Mouse (Mus musculus) forelimb bud, embryonic 11.5 days (tissue): Measurements from ENCODE around the gene Armc10.
"Not testable (repeated sequence)": the region's sequence is repeated elsewhere in the genome, so short reads cannot be mapped to it uniquely, and the experiment has no call there.

Experiments used
- DNase-seq: peaks from one replicate; pipeline ENCODE4 v3.0.0-alpha.2; 2012; ENCODE audit warnings: low read depth, low spot score

Gene Armc10

DNA sequence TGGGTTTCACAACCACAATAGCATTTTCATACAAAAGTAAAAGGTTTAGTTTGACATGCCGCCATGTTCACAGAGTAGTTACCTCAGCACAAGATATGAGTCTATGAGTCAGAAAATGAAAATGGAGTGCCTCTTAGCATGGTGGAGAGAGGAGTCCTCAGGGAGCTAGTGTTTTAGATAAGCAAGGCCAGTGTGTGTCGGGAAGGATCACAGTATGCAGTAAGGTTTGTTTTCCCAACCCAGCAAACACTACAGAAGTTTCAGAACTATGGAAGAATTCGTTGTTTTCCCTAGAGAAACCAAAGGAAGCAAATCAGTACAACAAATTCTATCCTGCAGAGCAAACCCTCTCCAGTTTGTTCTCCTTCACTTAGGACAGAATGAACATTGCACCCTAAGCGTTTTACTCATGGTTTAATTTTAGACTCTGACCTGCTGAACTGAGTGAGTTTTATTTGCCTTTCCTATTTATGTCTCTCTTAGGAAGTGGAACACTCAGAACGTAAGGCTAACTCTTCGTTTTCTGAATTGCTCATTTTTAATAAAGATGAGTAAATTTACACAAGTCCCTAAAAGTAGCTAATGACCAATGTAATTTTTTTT is 57.4 kb downstream of the Armc10 start:
- DNase-seq = no peak

- no peak for DNase-seq
These were observed 58.1 kb downstream of the Armc10 start for GRCm38 (mm10) chr5:21703708-21704107.

DNA sequence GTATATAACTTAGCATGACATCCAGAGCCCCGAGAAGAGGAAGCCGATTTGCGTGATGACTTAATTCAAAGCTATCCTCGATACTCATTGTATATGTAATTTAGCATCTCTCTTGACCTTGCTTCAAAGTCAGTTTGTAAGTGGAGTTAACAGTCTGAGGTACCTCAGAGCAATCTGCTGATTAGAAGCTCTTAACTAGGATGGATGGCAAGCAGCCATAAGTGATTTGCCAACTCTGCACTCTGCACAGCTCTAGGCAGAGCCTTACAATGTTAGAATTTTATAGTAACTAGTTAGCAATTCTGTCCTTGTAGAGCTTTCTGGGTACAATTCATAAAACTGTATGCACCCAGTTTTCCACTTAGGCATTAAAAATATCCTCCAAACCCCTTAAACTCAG is 60.9 kb downstream of the Armc10 start:
- no peak for DNase-seq

- not testable (repeated sequence) for DNase-seq
These were observed 62.4 kb downstream of the Armc10 start for GRCm38 (mm10) chr5:21708011-21708410.
